Mouse (Mus musculus) lung, adult 2 months (tissue): Measurements from ENCODE around the gene Cops7a.

Experiments used
- CTCF ChIP-seq: fragments of 200-500 bp; IDR thresholded peaks from 2 replicates; pipeline ENCODE4 v1.5.1; 2011; ENCODE audit warnings: mild to moderate bottlenecking, low read length, control low read depth; ENCODE audit not compliant: insufficient read depth
- POLR2A ChIP-seq: fragments of 200-500 bp; IDR thresholded peaks from 2 replicates; pipeline ENCODE4 v1.6.1; 2011; ENCODE audit warnings: low read depth, mild to moderate bottlenecking, control low read depth, low read length, borderline replicate concordance; ENCODE audit errors: extremely low read depth

- no peak for TF ChIP-seq CTCF
- no peak for TF ChIP-seq POLR2A
Observed at GRCm38 (mm10) chr6:124932314-124932695, 33.0 kb downstream of the Cops7a start.
